Mouse (Mus musculus): ENCODE results near the gene Necap2. TPM values are rescaled to one million over a fixed set of nuclear protein-coding genes. Genes with fewer than 3 reads are reported as not detected.

Necap2 gene
- polyA plus RNA-seq, 1 experiment, result 27.7 TPM

DNA sequence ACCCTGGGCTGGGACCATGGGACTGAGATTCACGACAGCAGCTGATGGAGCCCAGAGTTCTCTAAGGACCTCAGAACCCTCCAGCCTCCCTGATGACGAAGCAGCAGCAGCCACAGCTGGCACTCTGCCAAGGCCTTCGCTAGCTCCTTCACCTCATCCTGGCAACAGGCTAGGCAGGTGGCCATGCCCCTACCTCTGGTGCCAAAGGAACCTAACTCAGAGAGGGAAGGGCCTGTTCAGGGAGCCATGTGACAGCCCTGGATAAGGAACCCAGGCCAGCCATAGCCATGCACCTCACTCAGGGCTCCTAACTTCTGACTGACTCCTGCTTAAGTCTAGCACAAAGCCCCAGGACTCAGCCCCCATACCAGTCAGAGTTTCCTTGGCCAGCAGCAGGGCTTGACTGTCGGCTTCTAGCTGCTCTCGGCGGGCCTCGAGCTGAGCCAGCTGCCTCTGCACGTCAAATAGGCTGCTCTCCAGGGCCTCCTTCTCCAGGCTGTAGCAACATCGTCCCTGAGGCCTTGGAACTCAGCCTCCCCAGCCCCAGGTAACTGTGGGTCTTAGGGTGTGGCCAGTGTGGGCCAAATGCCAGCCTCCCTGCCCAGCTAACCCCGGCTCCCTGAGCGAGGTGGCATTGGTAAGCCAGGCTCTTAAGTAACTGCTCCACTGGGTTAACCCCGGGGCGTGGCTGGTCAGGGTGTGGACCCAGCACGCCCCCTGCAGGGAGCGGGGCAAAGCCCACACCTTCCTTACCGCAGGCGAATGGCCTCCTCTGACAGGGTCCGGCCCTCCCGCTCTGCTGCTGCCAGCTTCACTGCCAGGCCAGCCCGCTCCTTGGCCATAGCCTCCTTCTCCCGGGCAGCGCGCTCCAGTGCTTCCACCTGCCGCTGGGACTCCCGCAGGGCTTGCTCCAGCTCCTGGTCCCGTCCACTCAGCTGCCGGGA is 44.3 kb downstream of the Necap2 start:
- Histone ChIP-seq H3K27ac (ENCODE audit: insufficient read depth, low read length) (no peak overlapping the region), H3K4me1 (ENCODE audit: control insufficient read depth, insufficient read depth, low read length) (no peaks in the 10 kb centered on the region), H3K27me3 (ENCODE audit: control insufficient read depth, insufficient read depth, low read length, poor library complexity, severe bottlenecking) (no peaks in the 10 kb centered on the region), H3K9me3 (replicated peaks; ENCODE audit: control insufficient read depth, insufficient read depth, low read length, poor library complexity, severe bottlenecking) (no peaks in the 10 kb centered on the region), H3K9ac (ENCODE audit: low read depth, poor library complexity, severe bottlenecking) (no peak overlapping the region), H3K36me3 (ENCODE audit: control insufficient read depth, insufficient read depth, low read length, poor library complexity, severe bottlenecking) (0 out of 2 replicates have a peak, but pooled peaks cover 4% of the 10 kb centered on the region), H3K4me3 (ENCODE audit: low read depth, low read length) (no peak overlapping the region)
- TF ChIP-seq EP300 (IDR thresholded peaks at IDR 0.05; ENCODE audit: insufficient read depth, low read depth, low read length) (no peak), POLR2A (IDR thresholded peaks at IDR 0.05; ENCODE audit: insufficient read depth, low read length) (no peak), CTCF (IDR thresholded peaks at IDR 0.05; ENCODE audit: low read depth, low read length) (no peak)

DNA sequence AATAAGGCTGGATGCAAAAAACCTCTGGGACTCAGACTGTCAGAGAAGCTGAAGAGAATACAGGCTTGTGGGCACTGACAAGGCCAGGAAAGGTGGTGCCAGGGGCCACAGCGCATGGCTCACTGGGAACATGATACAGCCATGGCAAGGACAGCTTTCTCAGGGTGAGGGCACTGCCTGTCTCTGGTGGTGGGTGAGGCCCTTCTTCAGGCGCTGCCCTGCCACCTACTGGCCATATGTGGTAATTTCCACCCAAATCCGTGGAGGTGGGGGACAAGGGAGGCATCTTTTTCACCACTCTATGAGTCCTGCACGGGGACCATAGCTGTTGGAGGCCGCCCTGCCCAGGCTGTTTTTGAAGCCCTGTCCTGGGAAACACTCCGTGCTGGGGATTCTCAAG is 46.4 kb downstream of the Necap2 start:
- Histone ChIP-seq H3K27me3 (ENCODE audit: control insufficient read depth, insufficient read depth, low read length, poor library complexity, severe bottlenecking) (no peaks in the 10 kb centered on the region), H3K4me3 (ENCODE audit: low read depth, low read length) (no peak overlapping the region), H3K27ac (ENCODE audit: insufficient read depth, low read length) (no peak overlapping the region), H3K9ac (ENCODE audit: low read depth, poor library complexity, severe bottlenecking) (no peak overlapping the region), H3K9me3 (replicated peaks; ENCODE audit: control insufficient read depth, insufficient read depth, low read length, poor library complexity, severe bottlenecking) (no peaks in the 10 kb centered on the region), H3K36me3 (ENCODE audit: control insufficient read depth, insufficient read depth, low read length, poor library complexity, severe bottlenecking) (0 out of 2 replicates have a peak, but pooled peaks cover 4% of the 10 kb centered on the region), H3K4me1 (ENCODE audit: control insufficient read depth, insufficient read depth, low read length) (no peaks in the 10 kb centered on the region)
- TF ChIP-seq CTCF (IDR thresholded peaks at IDR 0.05; ENCODE audit: low read depth, low read length), result peak; percentile 91
- no peak for TF ChIP-seq POLR2A (IDR thresholded peaks at IDR 0.05; ENCODE audit: insufficient read depth, low read length)

DNA sequence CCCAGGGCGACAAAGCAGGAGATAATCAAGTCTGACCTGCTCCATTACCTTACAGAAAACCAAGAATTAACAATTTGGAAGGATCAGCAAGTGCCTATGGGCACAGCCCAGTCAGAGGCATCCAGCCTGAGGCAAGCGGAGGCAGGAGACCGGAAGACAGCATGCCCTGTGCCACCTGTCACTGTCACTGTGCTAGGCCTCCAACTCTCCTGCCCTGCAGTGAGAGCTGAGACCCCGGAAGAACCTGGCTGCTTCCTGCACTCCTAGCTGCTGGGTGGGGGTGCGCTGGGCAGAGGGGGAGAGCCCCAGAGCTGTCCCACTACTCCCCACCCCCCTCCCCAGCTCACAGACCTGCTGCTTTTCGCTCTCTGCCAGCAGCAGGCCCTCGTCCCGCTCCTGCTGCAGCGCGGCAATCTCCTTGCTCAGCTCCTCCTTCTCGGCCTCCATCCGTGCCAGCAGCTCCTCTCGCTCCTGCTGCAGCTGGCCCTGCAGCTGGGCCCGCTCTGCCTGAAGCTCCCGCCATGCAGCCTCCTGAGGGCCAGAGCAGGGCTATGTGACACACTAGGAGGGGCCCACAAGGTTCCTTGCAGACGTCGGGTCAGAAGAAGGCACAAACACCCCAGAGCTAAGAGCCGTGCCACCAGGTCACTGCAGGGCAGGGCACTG is 47.5 kb downstream of the Necap2 start:
- no peaks in the 10 kb centered on the region for H3K4me1 ChIP-seq (ENCODE audit: control insufficient read depth, insufficient read depth, low read length)
- H3K9ac ChIP-seq (ENCODE audit: low read depth, poor library complexity, severe bottlenecking), result no peak overlapping the region
- H3K27me3 ChIP-seq (ENCODE audit: control insufficient read depth, insufficient read depth, low read length, poor library complexity, severe bottlenecking), result no peaks in the 10 kb centered on the region
- no peak overlapping the region for H3K27ac ChIP-seq (ENCODE audit: insufficient read depth, low read length)
- H3K36me3 ChIP-seq (ENCODE audit: control insufficient read depth, insufficient read depth, low read length, poor library complexity, severe bottlenecking), result 0 out of 2 replicates have a peak, but pooled peaks cover 4% of the 10 kb centered on the region
- TF ChIP-seq CTCF (IDR thresholded peaks at IDR 0.05; ENCODE audit: low read depth, low read length), result no peak
- no peak for TF ChIP-seq EP300 (IDR thresholded peaks at IDR 0.05; ENCODE audit: insufficient read depth, low read depth, low read length)
- no peak for TF ChIP-seq POLR2A (IDR thresholded peaks at IDR 0.05; ENCODE audit: insufficient read depth, low read length)
- no peaks in the 10 kb centered on the region for H3K9me3 ChIP-seq (replicated peaks; ENCODE audit: control insufficient read depth, insufficient read depth, low read length, poor library complexity, severe bottlenecking)
- no peak overlapping the region for H3K4me3 ChIP-seq (ENCODE audit: low read depth, low read length)

DNA sequence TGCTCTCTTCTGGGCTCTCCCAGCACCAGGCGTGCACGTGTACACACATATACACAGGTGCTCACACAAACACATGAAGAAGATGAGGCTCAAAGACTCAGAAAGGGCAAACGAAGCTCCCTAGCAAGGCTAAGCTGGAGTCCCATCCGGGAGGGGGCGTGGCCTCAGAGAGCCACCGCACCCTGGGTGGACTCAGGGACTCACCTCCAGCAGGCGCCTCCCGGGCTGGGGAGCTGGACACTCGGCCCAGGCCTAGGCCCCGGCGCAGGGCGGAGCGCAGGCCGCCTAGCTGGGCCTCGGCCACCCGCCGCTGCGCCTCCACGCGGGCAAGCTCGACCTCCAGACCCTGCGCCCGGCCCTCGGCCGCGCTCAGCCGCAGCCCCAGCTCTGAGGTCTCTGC is 53.2 kb downstream of the Necap2 start:
- Histone ChIP-seq H3K4me3 (ENCODE audit: low read depth, low read length) (peak overlapping the region; percentile 28; the same call in 1 of the 2 replicates), H3K36me3 (ENCODE audit: control insufficient read depth, insufficient read depth, low read length, poor library complexity, severe bottlenecking) (no peaks in the 10 kb centered on the region), H3K9ac (ENCODE audit: low read depth, poor library complexity, severe bottlenecking) (peak overlapping the region; percentile 52), H3K27me3 (ENCODE audit: control insufficient read depth, insufficient read depth, low read length, poor library complexity, severe bottlenecking) (no peaks in the 10 kb centered on the region), H3K4me1 (ENCODE audit: control insufficient read depth, insufficient read depth, low read length) (no peaks in the 10 kb centered on the region), H3K9me3 (replicated peaks; ENCODE audit: control insufficient read depth, insufficient read depth, low read length, poor library complexity, severe bottlenecking) (no peaks in the 10 kb centered on the region), H3K27ac (ENCODE audit: insufficient read depth, low read length) (no peak overlapping the region)
- TF ChIP-seq EP300 (IDR thresholded peaks at IDR 0.05; ENCODE audit: insufficient read depth, low read depth, low read length), result no peak
- TF ChIP-seq POLR2A (IDR thresholded peaks at IDR 0.05; ENCODE audit: insufficient read depth, low read length), result no peak
- TF ChIP-seq CTCF (IDR thresholded peaks at IDR 0.05; ENCODE audit: low read depth, low read length), result no peak

DNA sequence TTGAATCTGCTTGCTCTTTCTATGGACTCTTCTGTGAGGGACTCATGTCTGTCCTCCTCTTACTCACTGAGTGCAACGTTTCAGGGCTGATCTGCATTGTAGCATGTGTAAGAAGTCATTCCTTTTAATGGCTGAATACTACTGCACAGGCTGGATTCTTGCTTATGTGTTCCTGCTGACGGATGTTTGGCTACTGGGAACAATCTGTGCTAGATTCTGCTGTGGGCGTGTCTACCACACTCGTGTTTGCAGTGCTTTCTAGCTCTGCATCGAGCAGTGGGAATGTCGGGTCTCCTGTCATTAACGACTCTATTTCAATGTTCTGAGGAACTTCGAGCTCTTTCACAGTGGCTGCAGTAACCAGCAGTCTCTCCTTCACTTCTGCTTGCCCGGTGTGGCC is 54.1 kb downstream of the Necap2 start:
- Histone ChIP-seq H3K36me3 (ENCODE audit: control insufficient read depth, insufficient read depth, low read length, poor library complexity, severe bottlenecking) (no peaks in the 10 kb centered on the region), H3K4me3 (ENCODE audit: low read depth, low read length) (no peak overlapping the region), H3K27ac (ENCODE audit: insufficient read depth, low read length) (no peak overlapping the region), H3K27me3 (ENCODE audit: control insufficient read depth, insufficient read depth, low read length, poor library complexity, severe bottlenecking) (no peaks in the 10 kb centered on the region), H3K9me3 (replicated peaks; ENCODE audit: control insufficient read depth, insufficient read depth, low read length, poor library complexity, severe bottlenecking) (no peaks in the 10 kb centered on the region), H3K9ac (ENCODE audit: low read depth, poor library complexity, severe bottlenecking) (no peak overlapping the region), H3K4me1 (ENCODE audit: control insufficient read depth, insufficient read depth, low read length) (no peaks in the 10 kb centered on the region)
- TF ChIP-seq CTCF (IDR thresholded peaks at IDR 0.05; ENCODE audit: low read depth, low read length), result no peak
- TF ChIP-seq POLR2A (IDR thresholded peaks at IDR 0.05; ENCODE audit: insufficient read depth, low read length), result no peak
- TF ChIP-seq EP300 (IDR thresholded peaks at IDR 0.05; ENCODE audit: insufficient read depth, low read depth, low read length), result no peak

DNA sequence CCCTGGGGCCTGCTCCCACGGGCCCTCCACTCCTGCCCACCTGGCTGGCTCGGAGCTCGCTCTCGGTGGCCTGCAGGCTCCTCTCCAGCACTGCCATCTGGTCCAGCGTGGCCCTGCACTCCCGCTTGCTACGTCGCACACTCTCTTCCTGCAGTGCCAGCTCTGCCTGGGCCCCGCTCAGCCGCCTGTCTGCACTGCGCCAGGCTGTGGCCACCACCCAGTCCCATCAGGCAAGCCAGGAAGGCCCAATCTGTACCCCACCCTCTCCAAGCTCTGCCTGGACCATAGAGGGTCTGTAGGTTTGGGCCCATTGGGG is 56.6 kb downstream of the Necap2 start:
- Histone ChIP-seq H3K4me1 (ENCODE audit: control insufficient read depth, insufficient read depth, low read length) (no peaks in the 10 kb centered on the region), H3K4me3 (ENCODE audit: low read depth, low read length) (no peak overlapping the region), H3K9ac (ENCODE audit: low read depth, poor library complexity, severe bottlenecking) (no peak overlapping the region), H3K27ac (ENCODE audit: insufficient read depth, low read length) (no peak overlapping the region), H3K36me3 (ENCODE audit: control insufficient read depth, insufficient read depth, low read length, poor library complexity, severe bottlenecking) (no peaks in the 10 kb centered on the region), H3K27me3 (ENCODE audit: control insufficient read depth, insufficient read depth, low read length, poor library complexity, severe bottlenecking) (no peaks in the 10 kb centered on the region), H3K9me3 (replicated peaks; ENCODE audit: control insufficient read depth, insufficient read depth, low read length, poor library complexity, severe bottlenecking) (no peaks in the 10 kb centered on the region)
- TF ChIP-seq EP300 (IDR thresholded peaks at IDR 0.05; ENCODE audit: insufficient read depth, low read depth, low read length) (no peak), CTCF (IDR thresholded peaks at IDR 0.05; ENCODE audit: low read depth, low read length) (no peak), POLR2A (IDR thresholded peaks at IDR 0.05; ENCODE audit: insufficient read depth, low read length) (no peak)

All from ES-Bruce4 (cell line).